Mouse (Mus musculus) myocyte (in vitro differentiated cells): ENCODE measurements around the gene Abcc4.

Experiments used
- CEBPB ChIP-seq: IDR thresholded peaks from 2 replicates; pipeline ENCODE4 v1.6.1; 2011; ENCODE audit warnings: mild to moderate bottlenecking, moderate library complexity; ENCODE audit not compliant: poor library complexity, insufficient read depth, severe bottlenecking
- E2F4 ChIP-seq: IDR thresholded peaks from one replicate; pipeline ENCODE4 v1.6.1; 2011; ENCODE audit warnings: mild to moderate bottlenecking, control low read depth, moderate library complexity; ENCODE audit not compliant: insufficient read depth
- MAX ChIP-seq: IDR thresholded peaks from one replicate; pipeline ENCODE4 v1.6.1; 2011; ENCODE audit warnings: low read depth, mild to moderate bottlenecking, control low read depth
- MYOD1 ChIP-seq, 3 experiments: IDR thresholded peaks; one replicate each; pipeline ENCODE4 v1.6.1; 2011; ENCODE audit warnings: control low read depth in 2 of 3, low read depth in 2 of 3, mild to moderate bottlenecking in 2 of 3, moderate library complexity in 1 of 3; ENCODE audit not compliant: insufficient read length in 2 of 3, control insufficient read depth in 1 of 3
- MYOG ChIP-seq, 3 experiments: IDR thresholded peaks; one replicate each; pipeline ENCODE4 v1.6.1; 2011; ENCODE audit warnings: control low read depth in 2 of 3, low read depth in 2 of 3, mild to moderate bottlenecking in 2 of 3; ENCODE audit not compliant: insufficient read length in 2 of 3, control insufficient read depth in 1 of 3, insufficient read depth in 1 of 3
- POLR2A ChIP-seq: IDR thresholded peaks from one replicate; pipeline ENCODE4 v1.6.1; 2011; ENCODE audit warnings: low read depth, mild to moderate bottlenecking, control low read depth, moderate library complexity; ENCODE audit not compliant: insufficient read length
- POLR2AphosphoS2 ChIP-seq: IDR thresholded peaks from one replicate; pipeline ENCODE4 v1.6.1; 2011; ENCODE audit warnings: low read depth, control low read depth; ENCODE audit not compliant: insufficient read length
- SRF ChIP-seq: IDR thresholded peaks from one replicate; pipeline ENCODE4 v1.6.1; 2011; ENCODE audit warnings: low read depth; ENCODE audit not compliant: control insufficient read depth, insufficient read length
- TCF12 ChIP-seq: IDR thresholded peaks from one replicate; pipeline ENCODE4 v1.6.1; 2011; ENCODE audit warnings: mild to moderate bottlenecking, control low read depth; ENCODE audit not compliant: poor library complexity, insufficient read depth, severe bottlenecking
- TCF3 ChIP-seq: IDR thresholded peaks from one replicate; pipeline ENCODE4 v1.6.1; 2011; ENCODE audit warnings: low read depth, control low read depth; ENCODE audit not compliant: insufficient read length
- USF1 ChIP-seq: IDR thresholded peaks from one replicate; pipeline ENCODE4 v1.6.1; 2011; ENCODE audit warnings: low read depth, mild to moderate bottlenecking, control low read depth, moderate library complexity

DNA sequence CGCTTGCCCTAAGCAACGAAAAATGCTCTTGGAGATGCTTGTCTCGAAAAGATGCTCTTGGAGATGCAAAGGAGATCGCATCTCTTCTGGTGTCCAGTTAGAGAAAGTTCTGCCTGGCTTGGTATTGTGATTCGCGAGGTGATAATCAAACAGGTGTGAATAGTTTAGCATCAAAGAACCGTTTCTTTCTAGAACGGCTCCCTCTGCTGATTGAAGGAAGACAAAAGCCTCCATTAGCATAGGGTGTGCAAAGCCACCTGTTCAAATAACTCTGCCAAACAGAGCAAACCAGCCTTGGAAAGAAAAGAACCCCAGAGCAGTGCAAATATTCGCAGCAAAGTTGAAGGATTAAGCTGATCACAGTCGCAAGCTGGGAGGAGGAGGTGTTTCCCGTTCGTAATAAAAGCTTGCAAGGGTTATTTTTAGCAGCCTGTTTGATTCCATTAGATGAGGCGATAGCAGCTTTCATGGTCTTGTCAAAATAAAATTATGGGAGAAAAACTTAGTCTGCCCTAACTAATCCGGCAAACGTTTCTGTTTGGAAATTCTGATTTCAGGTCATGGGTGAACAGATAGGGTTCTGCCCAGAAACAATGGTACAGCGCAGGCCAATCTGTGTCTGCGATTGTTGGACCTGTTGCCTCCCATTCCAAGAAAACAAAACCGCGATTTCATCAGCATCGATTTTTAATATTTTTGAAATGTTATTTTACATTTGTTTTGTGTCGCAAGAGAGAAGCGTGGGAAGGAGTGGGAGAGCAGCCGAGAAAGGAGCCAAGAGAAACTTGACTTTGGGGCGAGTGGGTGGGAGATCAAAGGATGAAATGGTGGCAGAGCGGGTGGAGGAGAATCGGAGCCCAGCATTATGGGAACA is 231.6 kb downstream of the Abcc4 start:
- TF ChIP-seq TCF12 (no peak), POLR2AphosphoS2 (no peak), POLR2A (no peak), CEBPB (no peak), E2F4 (no peak), USF1 (no peak), SRF (no peak), TCF3 (no peak), MAX (no peak), MYOG (IDR thresholded peaks at IDR 0.05; ENCODE audit: control insufficient read depth in 1 of 3, insufficient read depth in 1 of 3, insufficient read length in 2 of 3, low read depth in 2 of 3) (no peak), MYOD1 (IDR thresholded peaks at IDR 0.05; ENCODE audit: control insufficient read depth in 1 of 3, insufficient read length in 2 of 3, low read depth in 2 of 3) (no peak)
